Mouse (Mus musculus) frontal cortex, postnatal 36 days (tissue): ENCODE measurements at regions not wholly inside any gene's neighbourhood (a gene's known extent, or its start where the extent isn't known, plus 50 kb on each side); places are given as distances from the start of the nearest gene placed in this dataset.
"Not testable (repeated sequence)": the region's sequence is repeated elsewhere in the genome, so short reads cannot be mapped to it uniquely, and the experiment has no call there.

ENCODE experiments used
- DNase-seq, 2 experiments: peaks; one replicate each; pipeline ENCODE4 v3.0.0; 2022; ENCODE audit warnings: low spot score in 2 of 2

DNA sequence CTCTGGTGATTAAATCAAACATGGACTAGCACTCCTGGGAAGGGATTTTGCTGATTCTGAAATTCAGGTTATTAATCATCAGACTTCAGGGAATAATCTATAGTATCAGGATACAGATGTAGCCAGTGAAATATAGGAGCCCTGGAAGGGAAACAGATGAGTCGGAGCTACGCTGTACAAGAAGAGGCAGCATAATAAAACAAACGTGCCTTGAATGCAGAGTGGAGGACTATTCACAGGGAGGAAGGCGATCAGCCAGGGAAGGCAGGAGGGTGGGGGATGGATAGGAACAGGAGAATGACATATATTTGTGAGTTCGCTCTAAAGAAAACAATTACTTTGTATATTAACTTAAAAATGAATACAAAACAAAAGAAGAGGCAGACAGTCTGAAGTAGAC lies 286.6 kb upstream of the Got2 start:
- no peak for DNase-seq

DNA sequence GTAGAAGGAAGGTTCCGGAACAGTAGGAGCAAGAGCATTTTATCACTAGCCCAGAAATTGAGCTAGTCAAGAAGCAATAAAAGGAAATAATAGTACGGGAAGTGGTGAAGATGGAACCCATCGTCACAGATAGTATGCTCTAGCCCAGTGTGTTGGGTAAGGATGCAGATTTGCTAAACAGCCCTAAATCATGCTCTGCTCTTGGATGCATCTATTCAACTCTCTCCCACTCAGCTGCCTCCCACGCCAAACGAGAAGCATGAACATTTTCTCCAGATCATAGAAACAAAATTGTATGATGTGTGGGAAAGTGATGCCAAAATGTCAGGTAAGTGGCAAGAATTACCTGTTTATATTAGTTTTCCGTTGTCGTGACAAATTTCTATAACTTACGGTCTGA lies 276.6 kb upstream of the Got2 start:
- peak in 1 of 2 experiments; percentile 6 for DNase-seq

DNA sequence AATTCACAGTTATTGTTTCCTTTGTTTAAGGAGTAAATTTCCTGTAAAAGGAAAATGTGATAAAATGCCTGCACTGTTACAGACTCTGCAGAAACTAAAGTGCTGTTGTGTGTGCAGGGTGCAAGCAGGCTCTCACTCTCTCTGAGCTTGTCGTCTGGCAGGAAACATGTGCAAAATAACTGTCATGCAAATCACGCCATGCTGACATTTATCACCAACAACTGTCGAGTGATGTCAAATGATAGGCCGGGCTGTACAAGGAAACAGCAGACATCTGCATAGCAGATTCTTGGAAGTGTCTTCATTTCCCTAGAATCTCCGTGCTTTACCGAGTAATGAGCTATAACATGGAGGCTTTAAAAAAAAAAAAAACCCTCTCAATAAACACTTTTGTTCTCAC lies 271.6 kb upstream of the Got2 start:
- no peak for DNase-seq

DNA sequence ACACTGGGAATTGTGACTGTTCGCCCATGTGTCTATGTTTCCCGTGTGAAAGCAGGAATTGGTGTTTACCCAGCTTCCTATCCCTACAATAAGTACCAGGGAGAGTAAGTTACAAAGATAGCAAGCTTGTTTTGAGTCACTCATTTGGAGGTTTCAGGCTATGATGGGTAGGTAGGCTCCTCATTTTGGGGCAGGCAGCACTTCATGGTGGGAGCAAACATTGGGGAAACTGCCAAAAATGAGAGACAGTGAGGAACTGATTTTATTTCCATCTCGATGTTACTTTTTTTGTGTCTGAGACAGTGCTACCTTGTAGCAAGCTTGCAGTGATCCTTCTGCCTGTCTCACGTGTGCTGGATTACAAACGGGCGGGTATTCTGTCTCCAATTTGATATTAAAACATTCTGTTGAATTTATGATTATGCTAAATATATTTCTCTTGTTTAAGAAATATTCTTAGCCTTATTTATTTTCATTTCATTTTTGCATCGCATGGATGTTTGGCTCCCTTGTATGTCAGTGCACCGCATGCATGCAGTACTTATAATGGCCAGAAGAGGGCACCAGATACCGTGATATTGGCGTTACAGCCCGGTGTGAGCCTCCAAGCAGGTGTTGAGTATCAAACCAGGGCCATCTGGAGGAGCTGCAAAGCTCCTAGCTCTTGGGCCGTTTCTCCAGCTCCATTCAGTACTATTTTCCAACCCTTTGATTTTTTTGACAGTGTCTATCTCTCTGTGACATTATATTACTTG lies 264.3 kb upstream of the Got2 start:
- DNase-seq, result peak; percentile 39 to 74

DNA sequence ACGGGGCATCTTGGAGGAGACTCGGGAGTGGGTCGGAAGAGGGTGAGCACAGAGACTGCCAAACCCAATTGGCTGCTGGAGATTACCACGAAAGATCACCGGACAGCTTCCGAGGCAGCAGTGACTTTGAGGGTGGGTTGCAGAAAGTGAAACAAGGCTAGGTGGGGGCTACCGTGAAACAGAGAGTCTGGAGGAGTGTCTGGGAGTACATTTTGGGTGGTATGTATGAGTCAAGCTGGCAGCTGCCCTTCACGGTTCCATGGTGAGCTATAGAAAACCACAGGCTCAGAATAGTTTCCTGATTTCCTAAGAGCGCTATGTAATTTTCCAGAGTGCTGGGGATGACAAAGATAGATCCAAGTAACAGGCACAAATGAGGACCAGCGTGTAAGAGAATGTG lies 263.7 kb upstream of the Got2 start:
- DNase-seq, result peak; percentile 63

DNA sequence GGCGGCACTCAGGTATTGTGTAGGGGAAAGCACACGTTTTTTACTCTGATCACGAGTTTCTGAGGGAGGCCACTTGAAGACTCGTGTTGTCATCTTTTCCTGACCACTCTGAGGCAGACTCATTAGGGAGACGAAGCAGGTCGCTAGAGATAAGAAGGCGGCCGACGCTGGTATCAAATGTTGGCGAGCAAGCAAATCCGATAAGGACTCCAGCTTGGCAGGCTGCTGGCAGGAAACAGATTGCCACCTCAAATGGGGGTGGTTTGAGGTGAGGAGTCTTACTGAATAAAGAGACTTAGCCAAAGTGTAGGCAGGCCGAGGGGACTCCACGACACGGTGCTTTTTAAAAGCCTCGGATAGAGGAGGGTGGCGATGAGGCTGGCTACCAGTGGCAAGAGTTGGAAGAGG lies 262.7 kb upstream of the Got2 start:
- peak; percentile 61 to 69 for DNase-seq

DNA sequence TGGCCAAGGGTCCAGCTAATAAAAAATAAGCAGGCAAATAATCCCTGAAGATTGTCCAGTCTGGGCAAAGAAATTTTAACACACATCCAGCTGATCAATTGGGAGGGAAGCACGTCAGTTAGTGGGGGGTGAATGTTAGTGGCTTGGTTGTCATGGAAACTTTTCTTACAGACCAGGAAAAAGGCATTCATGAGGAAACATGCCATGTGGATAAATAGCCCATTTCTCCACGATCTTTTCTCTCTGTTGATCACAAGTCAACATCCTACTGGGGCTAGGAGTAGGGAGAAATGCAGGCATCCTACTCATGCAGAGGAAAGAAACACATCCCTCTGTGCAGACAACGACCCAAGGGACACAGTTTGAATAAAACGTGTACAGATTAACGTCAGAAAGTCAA lies 243.8 kb upstream of the Got2 start:
- DNase-seq, result no peak

DNA sequence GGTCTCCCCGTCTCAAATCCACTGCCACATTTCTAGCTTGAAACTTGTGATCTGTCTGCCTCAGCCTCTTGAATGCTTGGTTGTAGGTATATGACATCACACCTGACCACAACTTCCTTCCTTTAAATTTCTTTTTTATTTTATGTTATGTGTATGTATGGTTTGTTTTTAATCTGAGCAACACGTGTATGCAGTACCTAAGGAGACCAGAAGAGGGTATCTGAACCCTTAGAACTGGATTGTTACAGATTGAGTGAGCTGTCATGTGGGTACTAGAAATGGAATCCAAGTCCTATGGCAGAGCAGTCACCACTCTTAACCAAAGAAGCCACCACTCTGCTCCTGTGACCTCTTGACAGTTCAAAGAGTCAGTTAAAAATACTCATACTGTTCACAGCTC lies 240.0 kb upstream of the Got2 start:
- DNase-seq, result no peak

DNA sequence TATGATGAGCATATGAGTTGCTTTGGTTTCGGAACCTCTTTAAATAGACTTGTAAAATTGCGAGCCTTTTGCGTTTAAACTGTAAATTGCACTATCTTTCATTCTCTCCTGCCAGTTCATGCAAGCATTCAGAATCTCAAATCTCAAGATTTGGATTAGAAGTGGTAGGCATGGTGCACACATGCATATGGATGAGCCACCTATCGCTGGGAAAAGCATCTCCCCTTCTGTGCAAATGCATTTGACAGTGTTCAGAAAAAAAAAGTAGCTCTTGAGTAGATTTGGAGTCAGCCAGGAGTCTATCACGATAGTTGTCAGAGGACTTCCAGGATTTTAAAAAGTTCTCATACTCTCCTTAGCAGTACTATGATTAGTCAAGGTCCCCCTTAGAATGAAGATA lies 212.5 kb upstream of the Got2 start:
- peak in 1 of 2 experiments; percentile 7 for DNase-seq

DNA sequence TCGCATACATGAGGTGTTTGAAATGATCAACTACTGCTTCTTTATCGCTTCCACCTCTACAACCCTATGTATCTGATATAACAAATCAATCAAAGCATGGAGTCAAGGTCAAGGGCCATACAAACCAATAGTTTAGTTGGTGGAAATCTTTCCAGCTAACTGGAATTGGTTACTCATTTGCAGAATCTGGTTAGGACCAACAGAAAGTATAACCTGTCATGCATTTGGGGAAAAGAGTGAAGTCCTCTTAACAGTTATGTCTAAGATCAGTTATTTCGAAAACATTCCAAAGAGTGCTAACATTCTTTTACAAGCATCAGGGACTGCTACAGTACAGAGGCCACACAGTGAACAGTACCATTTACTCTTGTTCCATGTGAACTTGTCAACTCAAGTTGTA lies 204.6 kb upstream of the Got2 start:
- no peak for DNase-seq

DNA sequence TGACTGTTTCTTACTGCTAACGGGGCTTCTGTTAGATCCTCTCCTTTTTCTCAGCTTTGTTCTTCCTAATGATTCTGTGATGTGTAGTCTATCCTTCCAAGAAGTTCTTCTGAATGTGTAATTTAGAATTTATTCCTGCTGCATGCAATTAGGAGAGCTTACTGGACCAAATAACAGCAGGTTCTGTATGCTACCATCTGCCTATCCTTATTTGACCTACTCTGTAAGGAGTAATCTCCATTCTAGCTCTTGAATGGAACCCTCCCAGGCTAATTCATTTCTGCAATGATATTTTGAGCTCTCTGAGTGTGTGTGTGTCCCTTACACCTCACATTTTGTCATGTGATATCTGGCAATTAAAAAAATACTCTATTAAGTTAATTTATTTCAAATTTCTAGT lies 201.9 kb upstream of the Got2 start:
- DNase-seq, result no peak

DNA sequence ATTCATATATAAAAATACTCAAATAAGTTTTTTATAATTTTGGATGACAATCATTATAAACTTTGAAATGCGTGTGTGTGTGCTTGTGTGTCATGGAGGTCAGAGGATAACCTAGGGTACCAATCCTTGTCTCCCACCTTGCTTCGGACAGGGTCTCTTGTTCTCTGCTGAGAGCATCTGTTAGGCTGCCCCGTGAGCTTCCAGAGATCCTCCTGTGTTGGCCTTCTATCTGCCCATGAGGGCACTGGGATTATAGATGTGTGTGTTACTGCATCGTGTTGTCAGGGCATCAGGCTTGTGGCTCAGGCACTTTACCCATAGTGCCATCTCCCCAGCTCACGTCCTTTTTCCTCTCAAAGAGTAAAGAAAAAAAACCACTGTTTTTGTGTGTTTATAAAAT lies 180.0 kb upstream of the Got2 start:
- DNase-seq, result no peak

DNA sequence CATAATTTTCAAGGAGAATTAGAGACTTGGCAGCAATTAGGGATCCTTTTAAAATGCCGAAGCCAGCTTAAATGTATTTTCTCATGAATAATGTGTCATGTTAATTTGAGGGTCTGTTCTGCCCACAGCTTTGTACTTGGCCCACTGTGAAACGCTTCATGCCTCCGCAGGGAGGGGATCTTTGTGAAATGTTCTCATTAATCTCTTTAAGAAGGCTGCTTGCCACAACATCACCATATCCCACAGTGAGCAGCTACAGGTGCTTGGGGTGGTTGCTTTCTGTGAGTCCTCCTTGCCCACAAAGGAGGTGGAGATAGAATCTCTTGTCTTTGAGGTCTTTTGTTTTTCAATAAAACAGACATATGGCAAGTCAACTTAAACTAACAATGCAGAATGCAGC lies 159.3 kb upstream of the Got2 start:
- DNase-seq, result no peak

DNA sequence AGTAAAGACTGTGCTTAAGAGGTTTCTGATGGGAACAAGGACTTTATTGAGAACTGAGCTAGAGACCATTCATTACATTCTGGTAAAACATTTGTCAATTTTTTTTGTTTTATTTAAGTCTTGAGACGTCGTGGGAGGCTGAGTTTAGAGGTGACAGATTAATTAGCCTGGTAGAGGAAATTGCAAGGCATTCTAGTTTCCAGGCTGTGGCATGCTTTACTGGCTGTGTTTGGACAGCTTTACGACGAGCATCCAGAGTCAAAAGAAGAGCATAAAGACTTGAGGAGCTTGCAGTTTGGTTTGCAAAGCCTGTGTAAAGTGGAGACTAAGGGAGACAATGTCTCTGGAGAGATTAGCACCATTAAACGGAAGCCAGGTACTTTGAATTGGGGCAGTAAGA lies 154.0 kb upstream of the Got2 start:
- DNase-seq, result no peak

DNA sequence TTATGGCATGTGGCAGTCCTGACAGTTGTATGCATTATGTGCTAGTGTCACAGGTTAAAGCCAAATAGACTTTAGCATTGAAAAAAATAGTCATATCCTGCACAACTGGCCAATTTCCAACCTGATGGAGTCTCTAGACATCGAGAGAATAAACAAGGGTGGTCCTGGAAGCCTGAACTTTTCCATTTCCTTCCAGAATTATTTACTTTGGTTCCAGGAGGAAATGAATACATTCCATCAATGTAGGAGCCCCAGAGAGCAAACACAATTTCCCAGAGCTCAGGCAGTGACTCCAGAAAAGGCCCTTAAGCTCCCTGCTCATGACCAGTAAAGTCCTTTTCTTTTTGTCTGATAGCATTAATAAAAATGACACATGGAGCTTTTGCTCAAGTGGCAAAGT lies 151.9 kb upstream of the Got2 start:
- no peak for DNase-seq

DNA sequence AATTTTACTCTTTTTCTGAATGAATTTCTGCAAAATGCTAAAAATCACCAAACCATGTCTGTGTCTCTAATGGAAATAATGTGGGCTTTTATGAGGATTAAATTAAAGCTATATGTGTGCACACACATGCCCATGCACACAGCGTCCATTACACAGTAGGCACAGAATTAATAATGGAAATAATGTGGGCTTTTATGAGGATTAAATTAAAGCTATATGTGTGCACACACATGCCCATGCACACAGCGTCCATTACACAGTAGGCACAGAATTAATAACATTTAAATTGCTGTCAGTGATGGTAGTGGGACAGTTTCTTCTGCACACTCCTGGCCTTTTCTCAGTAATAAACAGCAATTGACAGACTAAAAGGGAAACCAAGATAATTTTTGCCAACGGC lies 130.4 kb upstream of the Got2 start:
- not testable (repeated sequence) for DNase-seq

DNA sequence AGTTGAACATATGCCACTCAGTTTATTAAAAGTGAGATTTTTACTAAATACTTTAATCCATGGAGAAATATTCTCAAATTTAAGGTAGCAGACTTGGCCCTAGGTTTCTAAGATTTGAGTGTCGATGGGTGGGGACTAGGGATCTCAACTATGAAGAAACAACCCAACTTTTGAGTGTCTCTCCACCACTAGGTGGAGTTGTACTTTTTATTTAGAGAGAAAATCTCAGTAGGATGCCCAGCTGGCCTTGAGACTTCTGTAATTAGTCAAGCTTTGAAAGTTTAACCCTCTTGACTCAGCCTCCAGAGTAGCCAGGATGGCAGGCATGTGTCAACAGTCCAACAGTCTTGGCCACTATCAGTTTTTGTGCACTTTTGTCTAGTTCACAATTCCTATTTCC lies 123.7 kb upstream of the Got2 start:
- no peak for DNase-seq

DNA sequence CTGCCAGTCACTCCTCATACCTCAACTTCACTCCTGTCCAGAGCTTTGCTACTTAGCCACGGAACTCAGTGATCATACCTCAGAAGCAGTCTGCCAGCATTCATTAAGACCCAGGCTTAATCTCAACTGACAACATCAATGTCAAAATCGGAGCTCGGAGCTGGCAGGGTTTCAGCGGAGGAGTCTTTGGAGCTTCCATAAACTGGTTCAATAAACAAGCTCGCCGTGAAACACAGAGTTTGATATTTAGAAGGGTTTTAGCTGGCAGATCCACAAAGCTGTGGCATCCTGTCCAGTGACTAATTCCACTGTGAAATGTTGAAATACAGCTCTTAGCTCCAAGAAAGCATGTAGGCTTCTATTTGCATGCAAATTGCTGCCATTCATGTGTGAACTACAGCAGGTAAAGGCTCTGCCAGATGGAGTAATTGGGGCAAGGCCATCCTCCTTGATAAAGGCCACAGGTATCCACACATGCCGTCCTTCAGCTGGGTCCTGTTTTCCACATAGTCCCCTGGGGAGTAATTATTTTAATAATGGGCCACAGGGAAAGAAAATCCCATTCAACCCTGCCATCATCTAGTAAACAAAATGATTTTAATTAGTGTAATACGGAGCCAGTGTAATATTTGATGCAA lies 103.6 kb upstream of the Got2 start:
- no peak for DNase-seq

DNA sequence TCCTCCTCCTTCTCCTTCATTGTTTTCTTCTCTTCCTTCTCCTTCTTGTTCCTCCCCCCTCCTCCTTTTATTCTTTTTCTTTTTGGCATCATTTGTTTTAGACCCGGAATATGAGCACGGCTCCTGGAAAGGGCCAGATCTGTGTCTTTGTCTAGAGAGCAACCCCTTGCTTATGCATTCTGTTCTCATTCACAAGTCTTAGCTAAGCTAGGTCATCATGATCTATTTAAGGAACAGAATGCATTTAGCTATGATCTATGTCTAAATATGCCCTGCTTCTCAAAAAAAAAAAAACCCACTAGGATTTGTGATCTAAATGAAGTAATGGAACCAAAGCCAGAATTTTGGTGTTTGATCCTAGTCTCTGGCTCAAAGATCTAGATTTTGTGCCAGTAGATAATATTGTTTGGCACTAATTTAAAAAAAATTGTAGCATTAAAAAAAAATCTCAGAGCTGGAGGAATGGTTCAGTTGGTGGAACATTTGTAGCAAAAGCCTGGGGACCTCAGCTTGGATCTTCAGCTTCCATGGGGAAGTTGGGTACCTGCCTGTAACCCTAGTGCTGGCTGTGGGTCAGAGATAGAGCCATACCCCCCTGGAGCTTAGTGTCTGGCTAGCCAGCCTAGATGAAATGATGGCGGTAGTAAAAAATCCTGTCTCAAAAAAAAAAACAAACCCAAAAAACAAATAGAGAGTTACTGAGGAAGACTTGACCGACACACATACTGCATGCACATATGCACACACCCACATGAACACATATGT lies 100.5 kb upstream of the Got2 start:
- DNase-seq, result no peak

DNA sequence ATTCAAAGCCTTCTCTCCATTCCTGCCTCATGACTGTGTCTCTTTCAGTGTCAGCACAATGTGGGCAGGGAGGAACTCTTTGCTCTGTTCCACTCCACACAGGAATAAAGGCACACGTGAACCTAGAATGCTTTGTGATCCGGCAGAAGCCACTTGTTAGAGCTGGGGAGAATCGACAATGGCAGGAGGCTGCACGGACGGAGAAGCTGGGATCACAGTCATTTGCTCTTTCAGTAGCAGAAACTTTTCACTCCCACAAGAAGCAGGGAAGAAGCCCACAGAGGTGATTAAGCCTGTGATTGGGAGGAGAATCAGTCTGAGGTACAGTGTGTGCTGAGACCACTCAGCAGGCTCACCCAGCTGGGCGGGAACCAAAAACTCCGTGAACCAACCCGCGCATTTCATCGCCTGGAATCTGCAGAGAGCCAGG lies 98.7 kb upstream of the Got2 start:
- DNase-seq, result peak in 1 of 2 experiments; percentile 18

DNA sequence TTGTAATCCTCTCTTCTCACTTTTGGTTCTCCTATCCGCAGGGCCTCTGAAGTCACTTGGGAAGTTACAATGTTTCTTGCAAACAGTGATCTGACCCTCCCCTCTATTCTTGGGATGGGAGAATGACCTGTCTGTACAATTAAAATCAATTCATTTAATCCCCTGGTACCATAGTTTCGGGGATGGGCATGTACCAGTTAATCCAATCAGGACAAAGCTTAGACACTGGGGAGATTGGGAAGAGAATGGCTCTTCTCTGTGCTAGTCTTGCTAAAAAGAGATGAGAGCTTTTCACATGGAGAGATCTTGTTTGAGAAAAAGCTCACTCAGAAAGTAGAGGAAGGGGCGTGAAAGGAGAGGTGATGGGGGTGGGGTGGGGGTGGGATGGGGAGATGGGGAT lies 98.1 kb upstream of the Got2 start:
- no peak for DNase-seq

DNA sequence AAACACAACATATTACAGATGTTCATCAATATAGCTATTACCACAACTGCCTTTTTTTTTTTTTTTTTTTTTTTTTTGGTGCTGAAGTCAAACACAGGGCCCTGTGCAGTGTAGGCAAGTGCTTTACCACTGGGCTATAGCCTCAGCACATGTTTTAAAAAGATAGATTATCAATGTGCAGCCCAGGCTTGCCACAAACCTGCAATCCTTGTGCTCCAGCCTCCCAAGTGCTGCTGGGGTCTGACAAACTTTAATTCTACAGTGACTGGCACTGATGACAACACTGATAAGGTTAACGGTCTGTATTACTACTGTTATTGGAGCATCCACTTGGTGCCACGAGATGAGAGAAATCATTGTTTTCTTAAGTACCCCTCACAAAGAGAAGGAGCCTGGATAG lies 95.3 kb upstream of the Got2 start:
- DNase-seq, result no peak

DNA sequence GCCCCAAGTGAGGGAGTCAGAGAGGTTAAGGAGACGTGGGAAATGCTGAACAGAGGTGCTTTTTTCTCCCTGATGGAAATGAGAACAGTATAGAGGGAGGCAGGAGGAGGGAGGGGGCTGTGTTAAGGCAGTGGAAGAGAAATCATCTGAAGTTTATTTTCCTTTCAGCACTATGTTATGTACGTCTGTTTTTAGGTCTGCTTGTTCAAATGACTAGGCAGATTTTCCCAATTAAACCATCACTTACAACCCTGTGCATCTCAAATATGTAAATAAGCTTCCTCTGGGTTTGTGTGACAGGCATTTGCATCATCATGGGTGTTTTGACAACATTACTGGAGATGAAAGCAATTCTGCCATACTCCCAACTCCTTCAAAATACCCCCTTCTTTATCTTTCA lies 92.1 kb upstream of the Got2 start:
- no peak for DNase-seq
